Mouse (Mus musculus): ENCODE results near the gene Dspp. TPM values are rescaled to one million over a fixed set of nuclear protein-coding genes. Genes with fewer than 3 reads are reported as not detected.

Dspp gene
- polyA plus RNA-seq, 1 experiment from 2014 or later = not detected

GRCm38 (mm10) chr5:104212531-104212930, 42.0 kb downstream of the Dspp start:
- H3K4me1 ChIP-seq = no peaks in the 10 kb centered on the region
- H3K4me3 ChIP-seq = no peak overlapping the region
- WGBS = 86% methylated on average over 11 of the region's 11 CpGs
- H3K27me3 ChIP-seq = no peaks in the 10 kb centered on the region
- no peak overlapping the region for H3K27ac ChIP-seq
- no peak for ATAC-seq
- no peaks in the 10 kb centered on the region for H3K9me3 ChIP-seq (replicated peaks)
- no peaks in the 10 kb centered on the region for H3K36me3 ChIP-seq (ENCODE audit: poor library complexity, severe bottlenecking)
- no peak overlapping the region for H3K4me2 ChIP-seq
- H3K9ac ChIP-seq = no peak overlapping the region

GRCm38 (mm10) chr5:104218926-104219325, 48.4 kb downstream of the Dspp start:
- peak; percentile 73 for ATAC-seq
- Histone ChIP-seq H3K27ac (no peak overlapping the region), H3K4me3 (no peak overlapping the region), H3K27me3 (no peaks in the 10 kb centered on the region), H3K4me2 (no peak overlapping the region), H3K9ac (no peak overlapping the region), H3K36me3 (ENCODE audit: poor library complexity, severe bottlenecking) (no peaks in the 10 kb centered on the region), H3K4me1 (no peaks in the 10 kb centered on the region), H3K9me3 (replicated peaks) (no peaks in the 10 kb centered on the region)
- WGBS = 36% methylated on average over 5 of the region's 5 CpGs

- 87% methylated on average over 3 of the region's 3 CpGs for WGBS
- Histone ChIP-seq H3K9ac (no peak overlapping the region), H3K27ac (no peak overlapping the region), H3K27me3 (no peaks in the 10 kb centered on the region), H3K36me3 (ENCODE audit: poor library complexity, severe bottlenecking) (no peaks in the 10 kb centered on the region), H3K4me2 (no peak overlapping the region), H3K4me1 (no peaks in the 10 kb centered on the region), H3K4me3 (no peak overlapping the region), H3K9me3 (replicated peaks) (no peaks in the 10 kb centered on the region)
- ATAC-seq = no peak
Measured at GRCm38 (mm10) chr5:104224299-104224698, 53.8 kb downstream of the Dspp start.

GRCm38 (mm10) chr5:104224750-104225149, 54.2 kb downstream of the Dspp start:
- Histone ChIP-seq H3K36me3 (ENCODE audit: poor library complexity, severe bottlenecking) (no peaks in the 10 kb centered on the region), H3K4me2 (no peak overlapping the region), H3K27me3 (no peaks in the 10 kb centered on the region), H3K9ac (no peak overlapping the region), H3K27ac (no peak overlapping the region), H3K4me1 (no peaks in the 10 kb centered on the region), H3K9me3 (replicated peaks) (no peaks in the 10 kb centered on the region), H3K4me3 (no peak overlapping the region)
- no peak for ATAC-seq

GRCm38 (mm10) chr5:104228497-104228896, 58.0 kb downstream of the Dspp start:
- 0% methylated on average over 1 of the region's 1 CpGs for WGBS
- Histone ChIP-seq H3K27me3 (no peaks in the 10 kb centered on the region), H3K9me3 (replicated peaks) (no peaks in the 10 kb centered on the region), H3K4me1 (no peaks in the 10 kb centered on the region), H3K4me2 (no peak overlapping the region), H3K4me3 (no peak overlapping the region), H3K27ac (no peak overlapping the region), H3K9ac (no peak overlapping the region), H3K36me3 (ENCODE audit: poor library complexity, severe bottlenecking) (no peaks in the 10 kb centered on the region)
- ATAC-seq = no peak

Other genes starting within 250 kb of the Dspp start
- gene Hsd17b13, start 193.3 kb upstream of the Dspp start, polyA plus RNA-seq (2015; fragmentation: Nextera tagmentation; extraction: Ambion mirVana) = not detected in 2 replicates
- gene Hsd17b11, start 148.8 kb upstream of the Dspp start, polyA plus RNA-seq (2015; fragmentation: Nextera tagmentation; extraction: Ambion mirVana) = 0.77 and 1.1 TPM in 2 replicates
- gene Nudt9, start 124.4 kb upstream of the Dspp start, polyA plus RNA-seq (2015; fragmentation: Nextera tagmentation; extraction: Ambion mirVana) = 50.9 and 53.3 TPM in 2 replicates
- gene Gm17660, start 93.1 kb upstream of the Dspp start, polyA plus RNA-seq (2015; fragmentation: Nextera tagmentation; extraction: Ambion mirVana) = not detected in 2 replicates
- gene Sparcl1, start 57.0 kb upstream of the Dspp start, polyA plus RNA-seq (2015; fragmentation: Nextera tagmentation; extraction: Ambion mirVana) = 34.7 and 41.3 TPM in 2 replicates
- 0.66 and 1.1 TPM in 2 replicates for gene Dmp1, start 31.9 kb downstream of the Dspp start, polyA plus RNA-seq (2015; fragmentation: Nextera tagmentation; extraction: Ambion mirVana)
- gene Ibsp, start 128.5 kb downstream of the Dspp start, polyA plus RNA-seq (2015; fragmentation: Nextera tagmentation; extraction: Ambion mirVana) = 0.28 TPM in 2 replicates
- not detected in 2 replicates for gene Mepe, start 154.6 kb downstream of the Dspp start, polyA plus RNA-seq (2015; fragmentation: Nextera tagmentation; extraction: Ambion mirVana)

All from forebrain, embryonic 13.5 days (tissue).